Mouse (Mus musculus) ES-Bruce4 (cell line): ENCODE measurements around the gene Lrrc1.

Experiments
- CTCF ChIP-seq: IDR thresholded peaks from one replicate; pipeline ENCODE4 v1.8.1; 2011; ENCODE audit warnings: low read depth, low read length
- POLR2A ChIP-seq: IDR thresholded peaks from one replicate; pipeline ENCODE4 v1.8.1; 2011; ENCODE audit warnings: low read length; ENCODE audit not compliant: insufficient read depth

DNA sequence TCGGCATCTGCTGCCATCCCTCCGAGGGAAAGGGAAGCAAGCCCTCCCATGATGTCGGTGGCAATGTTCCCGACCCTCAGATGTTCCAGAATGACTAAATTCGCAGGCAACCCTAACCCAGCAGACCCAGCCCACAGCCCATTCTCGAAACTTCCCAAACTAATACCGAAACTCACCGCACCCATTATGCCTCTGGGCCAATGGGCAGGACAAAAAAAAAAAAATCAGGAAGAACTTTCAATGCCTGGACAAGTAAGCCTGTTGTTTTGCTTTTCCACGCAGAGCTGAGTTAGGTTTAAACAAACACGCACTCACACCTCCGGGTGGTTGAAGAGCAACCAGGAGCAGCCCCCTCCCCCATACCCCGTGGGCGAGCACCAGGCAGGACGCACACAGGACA lies 118.6 kb downstream of the Lrrc1 start:
- TF ChIP-seq CTCF (no peak), POLR2A (no peak)
